Mouse (Mus musculus) cerebellum, adult 2 months (tissue): ENCODE measurements around the gene Hk2.
"Not testable (repeated sequence)": the region's sequence is repeated elsewhere in the genome, so short reads cannot be mapped to it uniquely, and the experiment has no call there.

Experiments
- CTCF ChIP-seq: fragments of 200-500 bp; IDR thresholded peaks from 2 replicates; pipeline ENCODE4 v1.5.1; 2011; ENCODE audit warnings: low read depth, mild to moderate bottlenecking, control low read depth, low read length, moderate library complexity, borderline replicate concordance; ENCODE audit not compliant: insufficient read depth
- POLR2A ChIP-seq: fragments of 200-500 bp; IDR thresholded peaks from 2 replicates; pipeline ENCODE4 v1.6.1; 2011; ENCODE audit warnings: low read length, control low read depth, borderline replicate concordance; ENCODE audit not compliant: insufficient read depth

GRCm38 (mm10) chr6:82677629-82678028 is 96.6 kb downstream of the Hk2 start:
- not testable (repeated sequence) for TF ChIP-seq POLR2A, CTCF
